Mouse (Mus musculus) midbrain, embryonic 12.5 days (tissue): Measurements from ENCODE around the gene Slc41a2. TPM values are rescaled to one million over a fixed set of nuclear protein-coding genes. Genes with fewer than 3 reads are reported as not detected.

Experiments
- ATAC-seq: fragments of 200-750 bp; cut with Nextera tagmentation; 2 replicates; pipeline ENCODE4 v1.8.0; 2017; ENCODE audit warnings: low read depth, moderate TSS enrichment, moderate library complexity; ENCODE audit not compliant: low FRiP score
- H3K27ac ChIP-seq: fragments of 300-500 bp; sonication (generic); replicated peaks from 2 replicates; pipeline ENCODE4 v1.5.1; 2016; ENCODE audit warnings: mild to moderate bottlenecking
- H3K27me3 ChIP-seq: fragments of 300-500 bp; sonication (generic); 2 replicates; pipeline ENCODE4 v1.6.1; 2016; ENCODE audit warnings: mild to moderate bottlenecking
- H3K36me3 ChIP-seq: fragments of 300-500 bp; sonication (generic); 2 replicates; pipeline ENCODE4 v1.6.1; 2016
- H3K4me1 ChIP-seq: fragments of 300-500 bp; sonication (generic); 2 replicates; pipeline ENCODE4 v1.6.1; 2016
- H3K4me2 ChIP-seq: fragments of 300-500 bp; sonication (generic); replicated peaks from 2 replicates; pipeline ENCODE4 v1.6.1; 2016; ENCODE audit warnings: mild to moderate bottlenecking, moderate library complexity
- H3K4me3 ChIP-seq: fragments of 300-500 bp; sonication (generic); 2 replicates; pipeline ENCODE4 v1.5.1; 2016; ENCODE audit warnings: mild to moderate bottlenecking
- H3K9ac ChIP-seq: fragments of 300-500 bp; sonication (generic); replicated peaks from 2 replicates; pipeline ENCODE4 v1.6.1; 2016; ENCODE audit warnings: mild to moderate bottlenecking, moderate library complexity
- H3K9me3 ChIP-seq: fragments of 300-500 bp; sonication (generic); 2 replicates; pipeline ENCODE4 v1.6.1; 2016; ENCODE audit warnings: mild to moderate bottlenecking
- WGBS: fragments of 180-500 bp; shearing (Covaris S2); methylation state at CpG from one replicate; pipeline ENCODE4 v1.1.7; 2016; 5-methylcytosine and 5-hydroxymethylcytosine counted together
- polyA plus RNA-seq: library from polyadenylated mRNA; unstranded; fragments of >200 nt; fragmentation: Nextera tagmentation; extraction: Ambion mirVana; gene quantifications from 2 replicates; pipeline ENCODE4 v1.2.1, GENCODE M21; 2016

Slc41a2 gene
- polyA plus RNA-seq, 1 experiment from 2014 or later: 2.3 TPM

DNA sequence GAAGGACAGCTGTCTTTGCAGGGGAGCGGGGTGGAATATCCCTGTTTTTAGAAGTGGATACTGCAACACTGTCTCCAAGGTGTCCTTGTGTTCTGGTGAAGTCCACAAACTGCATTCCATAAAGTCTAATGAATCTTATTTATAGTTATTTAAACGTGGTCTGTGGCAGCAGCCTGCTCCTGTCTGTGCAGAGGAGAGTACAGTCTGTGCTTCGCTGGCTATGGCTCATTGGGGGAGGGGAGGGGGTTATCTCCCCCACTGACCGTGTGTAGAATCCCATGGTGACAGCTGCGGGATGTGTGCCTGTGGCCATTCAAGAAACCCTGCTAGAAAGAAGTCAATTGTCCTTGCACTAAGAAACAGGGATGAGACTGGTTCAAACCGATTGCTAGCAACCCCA, 145.7 kb downstream of the Slc41a2 start:
- Histone ChIP-seq H3K9ac (no peak overlapping the region), H3K36me3 (0 out of 2 replicates have a peak, but pooled peaks cover 6% of the 10 kb centered on the region), H3K9me3 (0 out of 2 replicates have a peak, but pooled peaks cover 3% of the 10 kb centered on the region), H3K4me3 (no peak overlapping the region), H3K27me3 (no peaks in the 10 kb centered on the region), H3K27ac (no peak overlapping the region), H3K4me1 (0 out of 2 replicates have a peak, but pooled peaks cover 4% of the 10 kb centered on the region), H3K4me2 (no peak overlapping the region)
- WGBS: 44% methylated on average over 6 of the region's 6 CpGs
- ATAC-seq: no peak

DNA sequence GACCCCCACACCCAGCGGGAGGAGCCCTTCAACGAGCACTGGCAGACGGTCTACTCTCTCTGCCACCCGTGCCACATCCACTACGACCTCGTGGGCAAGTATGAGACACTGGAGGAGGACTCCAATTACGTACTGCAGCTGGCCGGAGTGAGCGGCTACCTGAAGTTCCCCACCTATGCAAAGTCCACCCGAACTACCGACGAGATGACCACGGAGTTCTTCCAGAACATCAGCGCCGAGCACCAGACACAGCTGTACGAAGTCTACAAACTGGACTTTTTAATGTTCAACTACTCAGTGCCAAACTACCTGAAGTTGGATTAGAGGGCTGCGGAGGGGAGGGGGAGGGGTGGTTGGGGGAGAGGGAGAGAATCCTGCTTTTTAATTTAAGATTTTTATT, 146.2 kb downstream of the Slc41a2 start:
- ATAC-seq: no peak
- no peaks in the 10 kb centered on the region for H3K27me3 ChIP-seq
- H3K9ac ChIP-seq: no peak overlapping the region
- H3K27ac ChIP-seq: no peak overlapping the region
- WGBS: 97% methylated on average over 17 of the region's 17 CpGs
- H3K4me1 ChIP-seq: 0 out of 2 replicates have a peak, but pooled peaks cover 4% of the 10 kb centered on the region
- H3K4me2 ChIP-seq: no peak overlapping the region
- no peak overlapping the region for H3K4me3 ChIP-seq
- 0 out of 2 replicates have a peak, but pooled peaks cover 3% of the 10 kb centered on the region for H3K9me3 ChIP-seq
- H3K36me3 ChIP-seq: 0 out of 2 replicates have a peak, but pooled peaks cover 6% of the 10 kb centered on the region

DNA sequence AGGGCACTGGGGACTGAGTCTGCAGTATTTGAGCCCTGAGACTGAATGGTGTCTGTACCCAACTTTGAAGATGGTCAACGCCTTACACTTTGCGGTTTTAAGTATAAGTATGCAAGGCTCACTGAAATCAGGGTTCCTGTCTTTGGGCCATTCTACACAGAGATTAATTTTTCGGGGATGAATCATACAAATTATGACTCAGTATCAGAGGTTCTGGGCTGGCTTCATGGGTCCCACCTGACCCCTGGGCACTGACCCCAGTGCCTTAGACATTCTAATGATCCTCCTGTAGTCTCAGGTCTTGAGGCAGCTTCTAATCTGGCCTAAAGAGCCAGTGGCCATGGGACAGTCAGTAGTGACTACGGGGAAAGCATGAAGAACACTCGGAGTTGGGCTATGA, 148.6 kb downstream of the Slc41a2 start:
- no peak overlapping the region for H3K4me3 ChIP-seq
- 96% methylated on average over 5 of the region's 5 CpGs for WGBS
- 0 out of 2 replicates have a peak, but pooled peaks cover 3% of the 10 kb centered on the region for H3K9me3 ChIP-seq
- H3K9ac ChIP-seq: no peak overlapping the region
- H3K4me2 ChIP-seq: no peak overlapping the region
- peaks cover 13% of the 10 kb centered on the region for H3K4me1 ChIP-seq
- 0 out of 2 replicates have a peak, but pooled peaks cover 6% of the 10 kb centered on the region for H3K36me3 ChIP-seq
- no peak overlapping the region for H3K27ac ChIP-seq
- no peaks in the 10 kb centered on the region for H3K27me3 ChIP-seq
- no peak for ATAC-seq

DNA sequence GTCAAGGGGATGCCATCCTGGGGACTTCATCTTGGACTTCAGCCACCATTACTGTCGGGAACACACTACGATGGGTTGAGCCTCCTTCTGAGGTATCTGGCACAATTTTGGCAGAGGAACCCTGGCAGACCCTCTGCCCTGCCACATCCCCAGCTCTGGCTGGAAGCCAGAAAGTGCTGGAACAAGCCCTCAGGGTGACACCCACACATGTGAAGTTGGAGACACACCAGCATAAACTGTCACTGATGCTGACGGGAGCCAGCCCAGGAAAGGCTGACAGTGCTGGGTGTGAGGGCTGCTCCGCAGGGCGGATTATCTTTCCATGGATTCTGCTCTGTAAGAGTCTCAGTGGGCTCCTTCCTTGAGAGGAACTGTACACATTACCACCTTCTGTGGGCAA, 150.7 kb downstream of the Slc41a2 start:
- Histone ChIP-seq H3K27me3 (no peaks in the 10 kb centered on the region), H3K9ac (no peak overlapping the region), H3K4me3 (no peak overlapping the region), H3K4me2 (no peak overlapping the region), H3K27ac (no peak overlapping the region), H3K9me3 (0 out of 2 replicates have a peak, but pooled peaks cover 3% of the 10 kb centered on the region), H3K36me3 (0 out of 2 replicates have a peak, but pooled peaks cover 6% of the 10 kb centered on the region), H3K4me1 (peaks cover 19% of the 10 kb centered on the region)
- no peak for ATAC-seq
- 90% methylated on average over 5 of the region's 5 CpGs for WGBS

DNA sequence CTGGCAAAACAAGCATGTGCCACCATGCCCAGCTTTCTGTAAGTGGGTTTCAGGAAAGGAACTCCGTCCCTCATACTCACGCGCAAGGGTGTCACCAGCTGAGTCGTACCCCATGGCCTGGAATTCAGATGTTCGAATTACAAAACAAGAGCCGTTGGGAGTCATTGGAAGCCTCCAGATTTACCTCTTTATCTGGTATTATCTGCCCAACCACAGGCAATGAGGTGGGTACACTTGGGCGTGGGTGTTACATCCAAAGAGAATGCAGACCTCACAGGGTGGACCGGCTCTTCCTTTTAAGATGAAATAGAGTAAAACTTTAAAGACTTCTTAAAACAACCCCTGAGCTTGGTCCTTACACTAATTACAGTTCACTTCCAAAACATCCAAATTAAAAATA, 151.5 kb downstream of the Slc41a2 start:
- H3K9me3 ChIP-seq: 0 out of 2 replicates have a peak, but pooled peaks cover 3% of the 10 kb centered on the region
- no peaks in the 10 kb centered on the region for H3K27me3 ChIP-seq
- WGBS: 87% methylated on average over 8 of the region's 8 CpGs
- H3K27ac ChIP-seq: no peak overlapping the region
- 0 out of 2 replicates have a peak, but pooled peaks cover 2% of the 10 kb centered on the region for H3K36me3 ChIP-seq
- H3K4me3 ChIP-seq: no peak overlapping the region
- no peak overlapping the region for H3K4me2 ChIP-seq
- no peak overlapping the region for H3K9ac ChIP-seq
- ATAC-seq: no peak
- H3K4me1 ChIP-seq: peaks cover 21% of the 10 kb centered on the region

DNA sequence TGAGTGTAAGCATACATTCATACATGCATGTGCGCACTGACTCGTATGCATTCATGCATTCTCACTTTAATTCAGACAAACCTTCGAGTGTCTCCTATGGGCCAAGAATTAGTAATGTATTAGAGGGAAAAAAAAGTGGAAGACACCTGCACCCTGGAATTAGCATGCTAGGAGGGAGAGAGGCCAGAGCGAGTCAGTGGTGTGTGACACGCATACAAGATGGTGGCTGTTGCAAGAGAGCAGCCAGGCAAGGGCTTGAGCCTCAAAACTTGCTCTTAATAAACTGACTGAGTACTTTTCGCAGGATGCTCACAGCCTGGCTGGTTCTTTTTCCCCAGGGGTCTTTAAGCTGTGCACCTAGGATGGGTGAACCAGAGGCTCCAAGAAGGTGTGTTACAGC, 152.6 kb downstream of the Slc41a2 start:
- no peaks in the 10 kb centered on the region for H3K27me3 ChIP-seq
- no peak overlapping the region for H3K4me3 ChIP-seq
- 0 out of 2 replicates have a peak, but pooled peaks cover under 1% of the 10 kb centered on the region for H3K9me3 ChIP-seq
- H3K9ac ChIP-seq: no peak overlapping the region
- 85% methylated on average over 6 of the region's 6 CpGs for WGBS
- H3K27ac ChIP-seq: no peak overlapping the region
- H3K4me1 ChIP-seq: peaks cover 21% of the 10 kb centered on the region
- H3K4me2 ChIP-seq: no peak overlapping the region
- no peaks in the 10 kb centered on the region for H3K36me3 ChIP-seq
- ATAC-seq: no peak

DNA sequence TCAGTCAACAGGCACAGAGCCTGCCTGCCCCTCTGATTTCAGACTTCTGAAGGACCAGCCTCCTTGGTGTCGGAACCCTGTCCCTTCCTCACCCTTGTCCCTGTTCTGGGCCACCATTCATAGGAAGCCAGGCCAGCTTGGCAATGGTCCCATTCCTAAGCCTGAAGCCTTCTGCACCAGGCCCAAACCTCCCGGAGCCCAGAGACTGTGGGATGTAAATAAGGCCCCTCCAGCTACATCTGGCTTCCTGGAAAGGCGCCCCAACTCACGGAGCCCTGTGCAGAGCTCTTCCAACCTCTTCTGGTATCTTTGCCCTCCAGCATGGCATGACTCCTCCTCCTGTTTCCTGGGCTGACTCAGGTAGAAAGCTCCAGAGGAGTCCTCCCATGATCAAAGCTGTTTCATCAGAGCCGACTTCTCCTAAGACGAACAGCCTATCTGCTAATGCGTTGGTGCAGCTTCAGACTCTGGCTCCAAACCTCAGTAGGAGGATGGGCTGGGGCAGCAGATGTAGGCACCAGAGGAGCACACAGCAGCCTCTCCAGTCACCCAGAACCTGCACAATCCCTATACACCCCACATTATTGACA, 153.1 kb downstream of the Slc41a2 start:
- no peaks in the 10 kb centered on the region for H3K36me3 ChIP-seq
- no peaks in the 10 kb centered on the region for H3K27me3 ChIP-seq
- 84% methylated on average over 7 of the region's 7 CpGs for WGBS
- H3K4me2 ChIP-seq: no peak overlapping the region
- H3K4me3 ChIP-seq: no peak overlapping the region
- H3K4me1 ChIP-seq: peaks cover 21% of the 10 kb centered on the region
- no peak overlapping the region for H3K27ac ChIP-seq
- ATAC-seq: no peak
- no peak overlapping the region for H3K9ac ChIP-seq
- H3K9me3 ChIP-seq: no peaks in the 10 kb centered on the region

DNA sequence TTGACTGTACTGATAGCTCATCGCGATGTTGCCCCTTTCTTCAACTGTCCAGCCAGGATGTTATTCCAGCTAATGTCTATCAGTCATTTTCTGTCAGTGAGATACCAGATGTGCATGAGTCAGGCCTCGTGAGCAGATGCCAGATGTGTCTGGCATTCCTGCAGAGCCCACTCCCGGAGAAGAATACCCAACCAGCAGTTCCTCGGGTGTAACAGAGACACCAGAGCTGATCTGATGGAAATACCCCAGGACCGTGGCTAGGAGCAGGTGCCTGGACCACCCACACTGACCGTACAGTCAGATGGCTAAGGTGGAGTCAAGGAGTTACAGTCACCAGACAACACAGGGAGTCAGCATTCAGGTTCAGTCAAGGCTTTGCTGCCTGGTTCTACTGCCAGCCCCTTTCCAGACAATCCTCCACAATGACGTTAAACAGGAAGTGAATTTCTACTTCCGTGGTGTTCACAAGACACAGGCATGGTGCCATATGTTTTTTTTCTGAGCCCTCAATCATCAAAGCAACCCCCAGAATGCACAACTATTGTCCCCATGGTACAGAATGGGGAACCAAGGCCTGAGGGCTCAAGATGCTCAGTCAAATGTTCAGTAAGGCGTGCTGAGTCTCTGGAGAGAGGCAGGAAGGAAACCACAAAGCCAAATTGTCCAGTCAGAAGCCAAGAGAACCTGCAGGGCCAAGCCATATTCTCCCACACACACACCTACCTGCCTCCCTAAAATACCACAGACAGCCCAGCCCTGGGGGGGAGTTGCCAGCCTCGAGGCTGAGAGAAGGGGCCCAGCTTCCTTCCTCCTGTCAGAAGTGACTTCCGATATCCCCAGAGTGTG, 153.8 kb downstream of the Slc41a2 start:
- Histone ChIP-seq H3K4me2 (no peak overlapping the region), H3K27me3 (no peaks in the 10 kb centered on the region), H3K9me3 (no peaks in the 10 kb centered on the region), H3K4me1 (peaks cover 21% of the 10 kb centered on the region), H3K9ac (no peak overlapping the region), H3K36me3 (no peaks in the 10 kb centered on the region), H3K27ac (no peak overlapping the region), H3K4me3 (no peak overlapping the region)
- WGBS: 79% methylated on average over 12 of the region's 12 CpGs
- ATAC-seq: no peak

DNA sequence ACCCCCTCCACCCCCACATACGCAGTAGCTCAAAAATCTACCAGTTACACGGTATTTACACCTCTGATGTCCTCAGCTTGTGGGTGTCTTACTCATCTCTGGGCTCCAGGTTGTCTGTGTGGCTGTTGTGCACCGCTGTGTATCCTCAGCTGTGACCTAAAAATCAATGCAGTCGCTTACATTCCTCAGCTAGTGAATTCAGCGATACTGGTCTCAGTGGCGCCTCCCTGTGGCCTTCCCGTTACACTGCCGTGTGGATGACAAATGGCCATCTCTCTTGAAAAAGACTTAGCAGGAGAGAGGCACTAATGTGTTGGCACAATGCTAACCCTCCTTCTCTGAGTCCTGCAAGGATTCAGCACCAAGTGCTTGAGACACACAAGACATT, 155.1 kb downstream of the Slc41a2 start:
- no peak for ATAC-seq

DNA sequence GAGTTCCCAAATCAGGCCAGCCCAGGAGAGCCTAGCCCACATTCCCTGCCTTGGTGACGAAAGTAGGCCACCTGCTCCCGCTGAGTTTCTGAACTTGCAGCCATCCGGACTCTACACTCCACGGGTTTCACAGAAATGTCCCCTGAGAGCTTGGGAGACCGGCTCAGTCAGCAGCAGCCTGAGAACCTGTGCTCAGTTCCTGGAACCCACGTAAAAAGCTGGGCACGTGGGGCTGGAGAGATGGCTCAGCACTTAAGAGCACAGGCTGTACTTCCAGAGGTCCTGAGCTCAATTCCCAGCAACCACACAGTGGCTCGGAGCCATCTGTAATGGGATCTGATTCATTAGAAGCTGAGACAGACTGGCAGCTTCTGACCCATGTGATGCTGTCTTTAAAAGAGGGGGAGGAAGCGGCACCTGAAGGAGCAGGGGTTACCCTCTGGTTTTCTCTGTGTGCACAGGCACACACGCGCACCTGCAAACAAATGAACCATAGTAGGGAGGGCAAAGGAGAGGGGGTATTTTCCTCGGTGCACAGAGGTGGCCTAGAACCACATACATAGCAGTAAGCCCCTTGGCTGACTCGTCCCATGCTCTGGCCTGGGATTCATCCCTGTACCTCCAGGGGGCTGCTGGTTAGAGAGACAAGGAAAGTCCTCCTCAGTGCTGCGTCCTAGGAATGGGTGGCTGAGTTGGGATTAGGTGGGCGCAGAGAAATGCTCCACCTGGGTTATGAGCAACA, 155.7 kb downstream of the Slc41a2 start:
- H3K4me3 ChIP-seq: no peak overlapping the region
- H3K4me2 ChIP-seq: no peak overlapping the region
- no peak overlapping the region for H3K9ac ChIP-seq
- no peaks in the 10 kb centered on the region for H3K27me3 ChIP-seq
- H3K4me1 ChIP-seq: peaks cover 21% of the 10 kb centered on the region
- H3K9me3 ChIP-seq: no peaks in the 10 kb centered on the region
- H3K36me3 ChIP-seq: no peaks in the 10 kb centered on the region
- no peak overlapping the region for H3K27ac ChIP-seq
- 73% methylated on average over 15 of the region's 15 CpGs for WGBS
- ATAC-seq: no peak

More for the DNA sequence above, 155.1 kb downstream of the Slc41a2 start:
- no peak overlapping the region for H3K4me3 ChIP-seq
- H3K4me1 ChIP-seq: peaks cover 21% of the 10 kb centered on the region
- WGBS: 24% methylated on average over 8 of the region's 8 CpGs
- no peak overlapping the region for H3K27ac ChIP-seq
- no peaks in the 10 kb centered on the region for H3K27me3 ChIP-seq
- H3K9ac ChIP-seq: no peak overlapping the region
- H3K9me3 ChIP-seq: no peaks in the 10 kb centered on the region
- no peaks in the 10 kb centered on the region for H3K36me3 ChIP-seq
- H3K4me2 ChIP-seq: no peak overlapping the region
